Mouse (Mus musculus) kidney, postnatal 14 days (tissue): ENCODE measurements around the gene Slc44a1.

ENCODE experiments used
- DNase-seq: peaks from one replicate; pipeline ENCODE4 v3.0.0; 2022; ENCODE audit warnings: mixed read lengths

Slc44a1 gene

DNA sequence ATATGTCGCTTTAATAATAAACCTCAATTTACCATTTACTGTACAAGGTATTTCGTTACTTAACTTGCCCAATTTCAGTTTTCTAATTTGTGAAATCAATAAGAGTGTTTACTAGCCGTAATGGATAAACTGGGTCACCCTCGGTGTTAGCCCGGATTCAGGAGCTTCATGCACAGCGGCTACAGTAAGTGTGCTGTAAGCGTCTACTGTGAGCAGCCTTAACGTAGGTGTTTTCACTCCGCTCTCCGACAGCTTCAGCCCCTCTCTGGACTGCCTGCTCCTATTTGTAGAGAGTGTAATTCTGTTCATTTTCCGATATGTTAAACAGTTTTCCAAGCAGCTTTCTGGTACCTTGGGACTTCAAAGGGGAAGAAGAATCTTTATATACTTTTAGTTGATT lies 99.7 kb downstream of the Slc44a1 start:
- no peak for DNase-seq

DNA sequence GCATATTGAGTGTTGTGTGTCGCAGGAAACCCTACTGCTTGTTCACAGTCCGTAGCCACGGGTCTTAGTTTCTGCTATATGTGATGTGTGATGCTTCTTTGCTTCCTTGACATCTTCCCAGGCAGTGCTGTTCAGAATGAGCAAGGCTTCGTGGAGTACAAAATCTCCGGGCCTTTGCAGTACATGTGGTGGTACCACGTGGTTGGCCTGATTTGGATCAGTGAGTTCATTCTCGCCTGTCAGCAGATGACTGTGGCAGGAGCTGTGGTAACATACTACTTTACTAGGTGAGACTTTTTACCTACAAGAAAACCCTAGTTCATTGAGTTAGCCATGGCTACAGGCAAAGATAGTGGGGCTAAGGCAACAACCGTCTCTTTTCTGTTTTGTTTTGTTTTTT lies 103.2 kb downstream of the Slc44a1 start:
- peak; percentile 34 for DNase-seq

DNA sequence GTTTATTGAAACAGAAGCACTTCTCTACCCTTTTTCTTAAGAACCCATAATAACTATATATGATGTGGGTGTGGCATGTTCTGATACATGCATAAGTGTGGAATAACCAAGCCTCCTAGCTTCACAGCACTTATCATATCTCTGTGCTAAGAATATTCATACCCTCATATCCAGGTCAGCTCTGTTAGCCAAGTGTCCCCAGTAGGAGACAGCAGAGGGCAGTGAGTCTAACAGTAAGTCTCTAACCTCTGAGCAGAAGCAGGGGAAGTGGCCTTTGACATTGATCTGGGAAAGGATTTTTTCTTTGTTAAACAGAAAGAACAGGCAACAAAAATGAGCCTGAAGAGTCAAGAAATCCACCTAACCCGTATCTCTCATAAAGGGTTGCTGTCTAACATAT lies 104.7 kb downstream of the Slc44a1 start:
- peak; percentile 38 for DNase-seq

DNA sequence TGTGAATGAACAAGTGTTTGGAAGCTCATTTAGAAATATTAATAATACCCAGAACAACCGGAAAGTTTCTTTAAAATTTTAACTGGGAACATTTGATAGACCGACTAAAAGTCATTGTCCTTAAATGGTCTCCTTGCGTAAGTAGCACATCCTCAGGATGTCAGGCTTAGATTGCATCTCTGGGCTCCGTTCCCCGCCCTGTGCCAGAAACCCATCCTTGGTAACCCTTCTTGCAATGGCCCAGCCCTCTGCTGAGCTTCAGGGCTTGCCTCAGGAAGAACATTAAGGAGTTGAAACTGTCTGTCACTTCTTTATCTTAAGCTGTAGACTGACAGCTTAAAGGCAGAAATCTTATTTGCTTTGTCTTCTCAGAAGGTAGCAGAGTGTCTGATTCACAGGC lies 107.2 kb downstream of the Slc44a1 start:
- no peak for DNase-seq

DNA sequence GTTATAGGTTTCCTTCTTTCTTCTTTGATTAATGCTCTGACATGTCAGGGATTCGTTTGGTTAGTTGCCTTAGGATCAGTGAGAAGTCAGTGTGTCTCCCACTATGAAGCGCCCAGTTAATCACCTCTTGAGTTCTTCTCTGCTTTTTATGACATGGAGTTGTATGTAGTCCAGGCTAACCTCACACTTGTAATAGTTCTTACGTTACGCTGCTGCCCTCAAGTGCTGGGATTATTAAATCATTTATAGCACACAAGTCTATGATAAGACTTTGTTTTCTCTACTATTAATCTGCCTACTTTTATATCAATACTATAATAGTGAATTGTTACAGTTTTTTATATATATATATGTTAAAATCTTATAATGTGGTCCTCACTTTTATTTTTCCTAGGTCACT lies 109.2 kb downstream of the Slc44a1 start:
- no peak for DNase-seq

DNA sequence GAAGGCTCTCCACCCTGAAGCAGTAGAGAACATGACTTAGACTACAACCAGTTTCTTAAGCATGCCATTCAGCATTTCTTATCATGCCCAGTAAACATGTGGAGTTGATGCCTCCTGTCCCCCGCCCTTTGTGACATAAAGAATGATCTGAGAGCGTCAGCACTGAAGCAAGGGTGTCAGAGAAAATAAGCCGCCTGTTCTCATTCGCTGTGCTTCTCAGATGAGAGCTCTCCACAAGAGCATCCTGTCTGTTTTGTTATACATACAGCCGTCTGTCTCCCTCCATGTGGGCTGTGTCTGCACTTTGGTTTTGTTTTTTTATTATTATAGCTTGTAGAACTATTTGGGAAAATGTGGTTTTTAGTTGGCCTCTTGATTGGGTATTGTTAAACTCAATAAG lies 124.4 kb downstream of the Slc44a1 start:
- DNase-seq = no peak

DNA sequence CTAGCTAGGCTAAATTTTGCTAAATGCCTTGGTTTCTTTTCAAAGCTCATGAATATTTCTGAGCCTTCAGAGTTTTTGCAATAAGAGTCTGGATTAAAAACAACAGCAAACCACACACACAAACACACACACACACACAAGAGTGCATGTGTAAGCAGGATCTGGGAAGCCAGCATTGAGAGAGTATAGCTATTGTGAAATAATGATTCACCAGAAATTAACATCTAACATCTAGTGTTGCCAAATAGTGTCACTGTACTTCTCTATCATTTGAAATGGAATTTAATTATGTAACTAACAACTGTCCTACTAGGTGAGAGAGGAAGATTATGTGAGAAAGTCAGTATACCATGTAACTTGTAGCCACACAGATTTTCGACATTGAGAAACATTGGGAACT lies 126.9 kb downstream of the Slc44a1 start:
- no peak for DNase-seq

DNA sequence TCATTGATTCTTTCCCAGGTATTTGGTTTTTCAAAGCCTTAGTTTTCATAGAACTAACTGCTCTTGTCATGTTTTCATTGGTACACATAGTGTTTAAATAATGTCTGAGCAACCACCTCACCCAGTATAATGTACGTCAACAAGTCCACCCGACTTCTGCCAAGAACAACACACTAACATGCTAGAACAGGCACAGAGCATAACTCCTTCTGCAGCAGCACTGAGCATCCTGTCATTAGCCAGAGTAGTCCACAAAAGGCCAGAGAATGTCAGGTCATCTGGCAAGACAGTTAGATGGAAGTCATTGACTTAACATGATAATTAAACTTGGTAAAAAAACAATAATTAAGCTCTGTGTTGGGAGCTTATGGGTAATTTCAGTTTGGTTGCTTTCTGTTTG lies 135.3 kb downstream of the Slc44a1 start:
- DNase-seq = peak; percentile 52

DNA sequence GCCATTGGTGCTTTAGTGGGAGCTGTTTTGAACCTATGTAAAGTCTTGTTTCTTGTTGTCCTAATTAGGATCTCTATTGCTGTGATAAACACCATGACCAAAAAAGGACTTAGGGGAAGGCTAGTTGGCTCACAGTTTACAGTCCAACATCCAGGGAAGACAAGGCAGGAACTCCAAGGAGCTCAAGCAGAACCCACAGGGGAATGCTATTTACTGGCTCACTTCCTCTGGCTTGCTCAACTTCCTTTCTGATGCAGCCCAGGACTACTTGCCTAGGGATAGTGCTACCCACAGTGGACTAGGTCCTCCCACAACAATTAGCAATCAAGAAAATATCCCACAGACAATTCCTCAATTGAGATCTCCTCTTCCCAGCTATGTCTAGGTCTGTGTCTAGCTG lies 147.5 kb downstream of the Slc44a1 start:
- DNase-seq = no peak

DNA sequence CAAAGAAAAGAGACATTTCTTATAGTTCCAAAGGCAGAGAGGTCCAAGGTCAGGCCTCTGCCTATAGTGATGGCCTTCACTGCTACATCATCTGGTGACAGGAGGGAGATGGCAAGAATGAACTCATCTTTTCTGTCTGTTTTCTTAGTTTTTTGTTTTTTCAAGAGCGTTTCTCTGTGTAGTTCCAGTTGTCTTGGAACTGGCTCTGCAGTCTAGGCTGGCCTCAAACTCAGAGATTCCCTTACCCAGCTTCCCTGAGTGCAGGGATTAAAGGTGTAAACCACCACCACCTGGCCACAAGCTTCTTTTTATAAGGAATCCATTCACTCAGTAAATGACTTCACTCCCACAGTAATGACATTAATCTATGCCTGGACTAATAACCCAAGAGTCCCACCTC lies 148.7 kb downstream of the Slc44a1 start:
- no peak for DNase-seq

DNA sequence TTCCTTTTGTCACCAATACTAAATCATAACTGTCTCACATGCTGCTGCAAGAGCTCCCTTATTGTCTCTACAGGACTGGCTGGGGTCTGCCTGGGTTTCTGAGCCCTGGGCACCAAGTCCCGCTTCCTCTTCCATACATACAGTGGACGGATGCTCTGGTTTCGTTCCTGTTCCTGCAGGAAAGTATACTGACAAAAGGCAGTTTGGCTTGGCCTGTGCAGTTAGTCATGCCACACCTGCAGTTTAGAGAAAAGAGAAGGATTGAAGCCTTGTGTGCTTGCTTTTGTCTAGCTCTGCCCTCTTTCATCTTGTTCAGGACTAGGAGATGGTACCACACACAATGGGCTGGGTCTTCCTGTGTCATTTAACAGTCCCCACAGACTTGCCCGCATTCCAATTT lies 149.3 kb downstream of the Slc44a1 start:
- no peak for DNase-seq

DNA sequence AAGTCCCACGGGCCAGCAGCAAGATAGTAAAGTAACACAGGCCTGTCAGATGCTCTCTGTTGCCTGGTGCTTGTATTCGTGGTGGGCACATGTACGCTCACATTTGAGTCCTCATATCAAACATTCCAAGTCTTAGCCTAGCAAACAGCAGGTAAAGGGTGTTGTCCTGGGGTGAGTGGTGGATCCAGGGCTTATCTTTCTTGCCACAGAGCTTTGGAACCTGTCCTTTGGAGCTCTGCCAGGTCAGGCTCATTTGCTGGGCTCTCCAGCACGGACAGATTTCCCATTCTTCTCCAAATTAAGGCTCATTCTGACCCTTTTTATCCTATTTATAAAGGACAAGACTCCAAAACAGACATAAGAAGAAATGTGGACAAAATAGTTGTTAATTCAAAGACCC lies 149.9 kb downstream of the Slc44a1 start:
- peak; percentile 24 for DNase-seq

DNA sequence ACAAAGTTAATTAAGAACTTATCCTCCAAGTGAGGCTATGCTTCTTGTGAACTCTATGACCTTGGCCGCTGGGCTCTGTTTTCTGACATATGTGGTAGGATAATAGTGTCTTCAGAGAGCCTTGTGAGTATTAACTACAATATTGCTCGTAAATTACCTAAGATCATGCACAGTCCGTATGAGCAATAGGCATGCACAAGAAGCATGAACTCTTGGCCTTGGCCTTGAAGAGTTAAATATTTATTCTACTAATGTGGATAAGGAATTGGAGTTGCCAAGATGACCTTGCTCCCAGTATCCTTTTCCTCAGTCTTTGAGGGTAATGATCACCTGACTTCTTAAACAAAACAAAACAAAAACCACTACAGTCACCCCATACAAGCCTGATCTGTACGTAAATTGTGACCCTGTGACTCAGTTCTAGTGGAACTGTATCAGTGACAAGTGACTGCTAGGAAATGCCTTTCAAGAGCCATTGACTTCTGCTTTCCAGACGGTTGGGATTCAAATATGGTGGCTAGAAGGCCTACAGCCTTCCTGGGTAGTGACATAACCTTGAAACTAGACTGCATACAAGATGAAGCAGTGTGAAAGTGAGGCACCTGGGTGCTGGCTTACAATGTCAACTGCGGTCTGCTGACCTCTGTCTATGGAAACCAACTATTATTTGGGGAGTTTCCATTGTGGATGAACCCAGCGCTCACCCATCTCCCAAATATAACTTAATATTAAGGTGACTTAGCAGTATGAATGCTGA lies 150.7 kb downstream of the Slc44a1 start:
- DNase-seq = no peak

DNA sequence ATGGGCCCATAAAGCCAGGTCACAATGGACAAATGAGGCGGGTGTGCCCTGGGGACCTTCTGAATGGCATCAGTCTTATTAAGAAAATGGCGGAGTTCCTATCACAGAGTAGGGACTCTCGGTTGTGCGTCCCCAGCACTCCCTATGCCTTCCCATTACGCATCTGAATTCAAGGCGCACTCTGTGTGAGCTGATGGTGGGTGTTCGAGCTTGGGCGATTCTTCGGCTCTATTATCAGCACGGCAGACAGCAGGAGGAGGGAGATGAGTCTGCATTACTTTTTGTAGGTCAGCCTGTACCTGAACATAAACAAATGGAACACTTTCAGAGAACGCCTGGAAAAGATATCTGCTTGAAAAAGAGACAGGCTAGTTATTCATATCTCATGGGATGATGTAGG lies 151.3 kb downstream of the Slc44a1 start:
- no peak for DNase-seq

DNA sequence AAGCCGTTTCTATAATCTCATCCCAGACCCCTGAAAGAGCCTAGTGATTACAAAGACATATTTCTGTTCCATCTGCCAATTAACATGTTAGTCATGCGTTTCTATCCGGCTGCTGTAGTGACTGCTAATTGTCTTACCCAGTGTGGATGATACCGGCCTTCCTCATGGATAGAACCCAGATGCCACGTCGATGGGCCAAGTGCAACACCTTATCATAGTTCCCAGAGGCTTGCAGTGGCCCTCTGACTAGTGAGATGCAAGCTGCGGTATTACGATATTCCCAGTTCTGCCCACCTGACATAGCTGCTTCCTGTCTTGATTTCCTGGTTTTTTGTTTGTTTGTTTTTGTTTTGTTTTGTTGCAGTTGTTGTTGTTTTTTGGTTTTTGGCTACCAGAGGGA lies 151.7 kb downstream of the Slc44a1 start:
- no peak for DNase-seq

DNA sequence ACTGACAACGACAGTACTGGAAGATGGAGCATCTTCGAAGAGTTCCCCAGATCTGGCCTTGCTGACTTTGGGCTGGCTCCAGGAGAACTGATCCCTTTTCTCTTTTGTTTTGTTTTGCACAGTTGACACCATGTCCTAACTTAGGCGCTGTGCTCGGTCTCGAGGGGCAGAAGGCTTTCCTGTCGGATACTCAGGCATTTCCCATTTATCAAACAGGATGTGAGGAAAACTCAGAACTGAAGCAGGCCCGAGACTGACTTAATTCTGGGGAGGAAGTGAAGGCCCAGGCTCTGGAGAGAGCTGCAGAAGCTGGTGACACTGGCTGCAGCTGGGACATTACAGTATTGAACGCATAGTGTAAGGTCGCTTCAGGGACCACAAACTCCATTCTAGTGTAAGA lies 152.2 kb downstream of the Slc44a1 start:
- peak; percentile 77 for DNase-seq

DNA sequence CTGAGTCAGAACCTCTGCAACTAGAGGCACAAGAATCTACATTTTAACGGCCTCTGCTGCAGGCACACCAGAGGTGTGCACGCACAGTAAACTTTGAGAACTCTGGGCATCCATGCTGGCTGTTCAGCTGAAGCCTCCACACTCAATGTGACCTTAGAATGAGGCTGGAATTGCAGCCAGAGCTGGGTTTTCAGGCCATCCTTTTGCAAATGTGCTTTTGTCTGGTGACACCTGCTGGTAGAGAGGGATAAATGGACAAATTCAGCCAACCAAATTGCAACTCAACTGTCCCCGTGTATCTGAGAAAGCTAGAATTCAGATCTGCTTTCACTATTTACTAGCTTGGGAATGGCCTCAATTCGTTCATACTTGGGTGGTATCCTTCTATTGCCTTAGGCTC lies 154.0 kb downstream of the Slc44a1 start:
- peak; percentile 80 for DNase-seq

DNA sequence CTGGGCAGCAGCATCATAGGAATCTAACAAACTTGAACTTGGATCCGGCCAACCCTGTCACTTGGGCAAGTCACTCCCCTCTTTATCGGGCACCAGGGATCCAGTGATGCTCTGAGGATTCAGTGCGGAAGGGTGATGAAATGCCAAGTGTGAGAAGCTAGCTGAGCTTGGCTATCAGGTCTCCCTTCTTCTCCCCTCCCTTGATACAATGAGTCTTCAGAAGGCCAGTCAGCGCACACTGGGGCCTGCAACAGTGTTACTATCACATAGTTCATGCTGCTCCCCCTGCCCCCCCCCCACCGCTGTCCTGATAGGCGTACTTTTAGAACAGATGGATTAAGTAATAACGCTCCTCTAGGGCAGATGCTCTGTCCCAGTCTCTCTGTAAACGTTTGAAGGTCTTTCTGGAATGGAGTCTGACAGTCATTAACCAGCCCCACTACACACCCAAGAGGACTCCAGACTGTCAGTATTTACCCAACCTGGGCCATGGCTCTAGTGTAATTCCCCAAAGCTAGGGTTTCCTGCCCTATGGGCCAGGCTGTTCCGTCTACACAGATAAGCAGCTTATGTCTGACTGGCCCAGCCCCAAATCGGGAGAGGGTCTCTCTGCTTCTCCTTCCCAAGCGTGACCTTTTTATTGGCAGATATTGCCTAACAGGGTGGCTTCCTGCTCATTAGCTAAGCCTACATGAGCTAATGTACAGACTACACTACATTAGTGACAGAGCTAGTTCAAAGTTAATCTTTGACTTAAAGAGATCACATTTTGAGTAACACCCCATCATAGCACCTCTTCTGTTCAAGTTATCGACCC lies 155.2 kb downstream of the Slc44a1 start:
- DNase-seq = peak; percentile 21

DNA sequence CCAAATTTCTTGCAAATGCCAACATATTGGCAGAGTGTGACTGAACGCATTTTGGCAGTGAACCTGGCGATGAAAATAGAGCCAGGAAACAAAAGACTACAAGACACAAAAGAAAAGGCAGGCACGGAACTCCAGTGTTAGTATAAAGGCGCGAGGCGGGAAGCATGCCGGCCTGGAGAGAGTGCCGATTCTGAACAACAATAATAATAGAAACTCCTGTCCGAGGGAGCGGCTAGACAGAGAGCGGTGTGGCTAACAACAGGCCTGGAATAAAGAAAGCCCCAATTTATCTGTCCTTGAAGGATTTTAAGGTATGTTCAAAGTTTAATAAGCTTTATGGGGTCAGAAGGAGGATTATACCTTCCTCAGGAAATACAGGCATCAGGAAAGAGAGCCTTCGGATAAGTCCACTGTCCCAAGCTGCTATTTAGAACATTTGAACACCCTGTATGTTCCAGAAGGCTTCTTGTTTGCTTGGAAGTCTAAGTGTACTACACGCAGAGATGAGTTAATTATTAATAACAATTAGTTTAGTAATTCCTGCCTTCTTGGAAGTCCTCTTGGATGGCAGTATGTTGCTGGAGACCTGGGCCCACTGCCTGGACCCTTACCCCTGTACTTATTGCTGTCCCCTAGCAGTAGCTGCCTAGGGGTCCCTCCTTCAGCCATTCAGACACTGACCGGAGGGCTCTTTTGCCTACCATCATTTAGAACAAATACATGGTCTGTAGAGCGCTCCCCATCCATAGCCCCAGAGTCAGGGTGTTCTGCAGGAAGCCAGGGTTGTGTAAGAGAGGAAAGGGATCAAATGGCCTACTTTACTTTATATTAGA lies 156.1 kb downstream of the Slc44a1 start:
- DNase-seq = no peak

DNA sequence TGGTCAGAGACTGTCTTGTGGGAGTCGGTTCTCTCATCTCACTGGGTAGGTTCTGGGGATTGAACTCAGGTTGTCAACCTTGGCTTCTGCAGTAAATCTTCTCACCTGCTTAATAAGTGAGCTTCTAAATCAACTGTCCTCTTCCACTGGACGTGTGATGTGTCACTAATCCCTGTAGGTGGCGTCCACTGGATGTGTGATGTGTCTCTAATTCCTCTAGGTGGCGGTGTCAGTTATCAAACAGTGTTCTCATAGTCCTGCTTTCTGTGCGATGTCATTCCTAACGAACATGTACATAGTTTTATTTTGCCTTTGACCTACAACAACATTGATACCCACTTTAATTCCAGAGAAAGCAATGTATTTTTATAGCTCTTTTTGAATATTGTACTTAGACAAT lies 160.2 kb downstream of the Slc44a1 start:
- peak; percentile 44 for DNase-seq

DNA sequence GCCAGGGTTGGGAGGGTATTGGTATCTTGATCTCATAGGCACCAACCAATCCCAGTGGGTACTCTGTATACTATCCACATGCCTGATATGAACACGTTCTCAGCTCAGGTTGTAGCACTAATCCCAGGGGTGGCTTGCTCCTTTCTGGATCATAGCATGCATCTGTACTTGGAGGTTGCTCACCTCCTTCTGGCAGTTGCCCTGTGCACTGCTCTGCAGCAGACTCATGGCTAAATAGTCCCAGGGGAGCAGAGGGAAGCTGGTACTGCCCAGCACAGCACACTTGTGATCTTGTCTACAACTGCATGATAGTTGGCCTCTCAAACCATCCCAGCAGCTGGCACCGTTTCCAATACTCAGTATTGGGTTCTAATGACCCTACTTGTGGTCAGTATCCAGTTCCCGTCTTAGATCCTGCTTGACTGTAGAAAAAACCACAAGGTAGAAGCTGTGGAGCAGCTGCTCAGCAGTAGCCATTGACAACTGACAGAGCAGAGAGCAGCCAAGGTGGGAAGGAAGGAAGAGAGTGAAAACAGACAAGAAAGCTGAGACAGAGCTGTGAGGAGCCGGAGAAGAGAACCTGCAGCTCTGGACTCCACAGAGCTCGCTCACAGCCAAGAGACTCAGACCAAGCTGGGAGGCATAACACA lies 174.5 kb downstream of the Slc44a1 start:
- DNase-seq = no peak

DNA sequence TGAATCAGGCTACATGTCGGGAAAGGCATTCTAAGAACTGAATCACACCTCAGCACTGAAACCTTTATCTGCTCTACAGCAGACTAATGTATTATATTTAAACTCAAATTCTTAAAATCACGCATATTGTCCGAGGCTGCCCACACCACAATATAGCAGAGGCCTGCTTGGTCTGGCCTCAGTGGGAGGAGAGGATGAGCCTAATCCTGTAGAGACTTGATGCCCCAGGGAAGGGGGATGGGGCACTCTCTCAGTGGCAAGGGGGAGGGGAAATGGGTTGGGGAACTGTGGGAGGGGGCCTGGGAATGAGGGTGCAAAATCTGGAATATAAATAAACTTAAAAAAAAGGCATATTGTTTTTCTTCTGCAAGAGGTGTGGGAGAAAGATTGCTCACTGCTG lies 177.8 kb downstream of the Slc44a1 start:
- no peak for DNase-seq

DNA sequence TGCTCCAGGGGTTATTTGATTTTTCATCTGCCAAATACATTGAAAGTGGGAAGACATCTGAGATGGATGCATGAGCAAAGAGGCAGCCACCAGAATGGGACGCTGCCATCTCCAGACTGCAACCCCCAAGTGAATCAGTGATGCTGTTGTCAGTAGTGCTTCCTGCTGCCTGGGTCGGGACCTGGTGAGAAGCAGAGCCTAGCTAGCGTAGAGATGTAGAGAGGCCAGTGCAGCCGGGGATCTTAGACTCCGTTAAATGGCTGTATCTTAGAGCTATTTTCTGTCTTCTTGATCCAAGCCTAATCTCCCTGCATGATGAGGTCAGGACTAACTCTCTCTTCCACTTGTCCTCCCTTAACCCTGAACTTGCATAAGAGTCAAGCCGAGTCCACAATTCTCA lies 179.9 kb downstream of the Slc44a1 start:
- no peak for DNase-seq
